Mouse (Mus musculus): Measurements from ENCODE around the gene Shld1. TPM values are rescaled to one million over a fixed set of nuclear protein-coding genes. Genes with fewer than 3 reads are reported as not detected.

The Shld1 gene
- polyA plus RNA-seq, 1 experiment from 2014 or later = 17.9 TPM

DNA sequence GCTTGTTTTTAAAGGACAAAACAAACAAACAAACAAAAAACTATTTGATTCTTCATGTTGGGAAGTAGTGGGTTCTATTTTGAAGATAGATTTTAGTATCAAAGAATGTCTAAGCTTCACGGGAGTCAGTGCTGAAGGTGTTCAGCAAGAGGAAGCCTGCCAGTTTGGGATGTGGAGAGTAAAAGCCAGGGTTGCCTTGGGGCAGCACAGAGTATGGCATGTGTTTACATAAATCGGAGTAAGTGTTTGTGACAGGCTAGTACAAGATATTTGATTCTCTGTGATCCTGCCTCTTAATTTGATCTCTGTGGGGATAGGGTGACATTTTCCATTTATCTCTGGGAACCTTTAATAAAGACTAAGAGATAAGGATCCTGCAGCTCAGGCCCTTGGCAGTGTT, 65.7 kb downstream of the Shld1 start:
- no peaks in the 10 kb centered on the region for H3K9me3 ChIP-seq (replicated peaks; ENCODE audit: control insufficient read depth, low read length)
- H3K36me3 ChIP-seq (replicated peaks; ENCODE audit: control insufficient read depth, insufficient read depth, low read depth, low read length) = no peaks in the 10 kb centered on the region
- H3K4me2 ChIP-seq (ENCODE audit: low read depth, low read length) = no peak overlapping the region
- WGBS = 78% methylated on average over 2 of the region's 2 CpGs
- no peak overlapping the region for H3K27ac ChIP-seq (replicated peaks; ENCODE audit: low read depth, low read length)
- no peak overlapping the region for H3K4me3 ChIP-seq (ENCODE audit: low read depth, low read length)
- no peak overlapping the region for H3K9ac ChIP-seq (replicated peaks; ENCODE audit: low read length)
- ATAC-seq (replicated peaks; ENCODE audit: insufficient number of reproducible peaks, low FRiP score, low TSS enrichment, low read depth) = no peak
- no peaks in the 10 kb centered on the region for H3K27me3 ChIP-seq (ENCODE audit: control insufficient read depth, insufficient read depth, low read length)
- no peaks in the 10 kb centered on the region for H3K4me1 ChIP-seq (ENCODE audit: control insufficient read depth, insufficient read depth, low read length)
- no peak for DNase-seq (ENCODE audit: low spot score)

DNA sequence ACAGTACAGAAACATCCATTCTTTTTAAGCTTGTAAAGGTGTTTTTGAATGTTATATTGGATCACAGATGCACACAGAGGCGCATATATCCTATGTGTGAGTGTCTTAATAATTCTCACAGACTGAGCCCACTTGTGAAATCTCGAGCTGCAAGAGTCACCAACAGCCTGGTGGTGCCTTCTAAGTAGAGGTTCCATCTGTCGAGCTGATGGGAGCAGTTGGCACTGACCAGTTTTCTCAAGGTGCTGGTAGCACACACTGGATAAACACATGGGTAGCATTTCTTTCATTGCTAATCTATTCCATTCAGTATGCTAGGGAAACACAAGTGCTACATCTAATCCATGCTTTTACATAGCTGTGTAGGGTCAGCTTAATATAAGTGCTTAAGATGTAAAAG, 66.4 kb downstream of the Shld1 start:
- Histone ChIP-seq H3K9ac (replicated peaks; ENCODE audit: low read length) (no peak overlapping the region), H3K4me3 (ENCODE audit: low read depth, low read length) (no peak overlapping the region), H3K27me3 (ENCODE audit: control insufficient read depth, insufficient read depth, low read length) (no peaks in the 10 kb centered on the region), H3K4me1 (ENCODE audit: control insufficient read depth, insufficient read depth, low read length) (no peaks in the 10 kb centered on the region), H3K27ac (replicated peaks; ENCODE audit: low read depth, low read length) (no peak overlapping the region), H3K9me3 (replicated peaks; ENCODE audit: control insufficient read depth, low read length) (no peaks in the 10 kb centered on the region), H3K36me3 (replicated peaks; ENCODE audit: control insufficient read depth, insufficient read depth, low read depth, low read length) (no peaks in the 10 kb centered on the region), H3K4me2 (ENCODE audit: low read depth, low read length) (no peak overlapping the region)
- no peak for ATAC-seq (replicated peaks; ENCODE audit: insufficient number of reproducible peaks, low FRiP score, low TSS enrichment, low read depth)
- no peak for DNase-seq (ENCODE audit: low spot score)
- whole genome bisulfite sequencing = 81% methylated on average over 3 of the region's 3 CpGs

GRCm38 (mm10) chr2:132757911-132758310, 71.2 kb downstream of the Shld1 start:
- H3K27ac ChIP-seq (replicated peaks; ENCODE audit: low read depth, low read length) = no peak overlapping the region
- no peaks in the 10 kb centered on the region for H3K27me3 ChIP-seq (ENCODE audit: control insufficient read depth, insufficient read depth, low read length)
- H3K36me3 ChIP-seq (replicated peaks; ENCODE audit: control insufficient read depth, insufficient read depth, low read depth, low read length) = no peaks in the 10 kb centered on the region
- H3K9me3 ChIP-seq (replicated peaks; ENCODE audit: control insufficient read depth, low read length) = no peaks in the 10 kb centered on the region
- H3K9ac ChIP-seq (replicated peaks; ENCODE audit: low read length) = no peak overlapping the region
- ATAC-seq (replicated peaks; ENCODE audit: insufficient number of reproducible peaks, low FRiP score, low TSS enrichment, low read depth) = no peak
- WGBS = 74% methylated on average over 5 of the region's 5 CpGs
- H3K4me2 ChIP-seq (ENCODE audit: low read depth, low read length) = no peak overlapping the region
- no peaks in the 10 kb centered on the region for H3K4me1 ChIP-seq (ENCODE audit: control insufficient read depth, insufficient read depth, low read length)
- no peak for DNase-seq (ENCODE audit: low spot score)
- no peak overlapping the region for H3K4me3 ChIP-seq (ENCODE audit: low read depth, low read length)

DNA sequence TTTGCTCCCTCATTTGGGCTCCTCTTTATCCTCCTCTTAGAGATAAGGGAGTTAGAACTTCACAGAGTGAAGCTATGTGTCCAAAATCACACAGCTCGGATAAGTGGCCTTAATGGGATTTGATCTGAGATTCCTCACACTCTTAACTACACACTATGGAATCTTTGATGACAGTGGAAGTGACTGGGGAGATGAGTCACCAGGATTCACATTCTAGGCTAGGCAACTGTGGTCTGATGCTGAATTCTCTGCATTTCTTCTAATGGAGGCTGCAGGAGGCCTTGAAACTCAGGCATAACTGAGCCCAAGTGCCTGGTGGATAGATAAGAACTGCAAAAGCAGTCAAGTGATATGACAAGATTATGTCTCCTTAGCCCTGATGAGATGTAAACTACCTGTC, 84.1 kb downstream of the Shld1 start:
- WGBS = 81% methylated on average over 1 of the region's 1 CpGs
- Histone ChIP-seq H3K9me3 (replicated peaks; ENCODE audit: control insufficient read depth, low read length) (no peaks in the 10 kb centered on the region), H3K4me1 (ENCODE audit: control insufficient read depth, insufficient read depth, low read length) (no peaks in the 10 kb centered on the region), H3K4me2 (ENCODE audit: low read depth, low read length) (no peak overlapping the region), H3K4me3 (ENCODE audit: low read depth, low read length) (no peak overlapping the region), H3K36me3 (replicated peaks; ENCODE audit: control insufficient read depth, insufficient read depth, low read depth, low read length) (no peaks in the 10 kb centered on the region), H3K27ac (replicated peaks; ENCODE audit: low read depth, low read length) (no peak overlapping the region), H3K27me3 (ENCODE audit: control insufficient read depth, insufficient read depth, low read length) (no peaks in the 10 kb centered on the region), H3K9ac (replicated peaks; ENCODE audit: low read length) (no peak overlapping the region)
- no peak for DNase-seq (ENCODE audit: low spot score)
- no peak for ATAC-seq (replicated peaks; ENCODE audit: insufficient number of reproducible peaks, low FRiP score, low TSS enrichment, low read depth)

DNA sequence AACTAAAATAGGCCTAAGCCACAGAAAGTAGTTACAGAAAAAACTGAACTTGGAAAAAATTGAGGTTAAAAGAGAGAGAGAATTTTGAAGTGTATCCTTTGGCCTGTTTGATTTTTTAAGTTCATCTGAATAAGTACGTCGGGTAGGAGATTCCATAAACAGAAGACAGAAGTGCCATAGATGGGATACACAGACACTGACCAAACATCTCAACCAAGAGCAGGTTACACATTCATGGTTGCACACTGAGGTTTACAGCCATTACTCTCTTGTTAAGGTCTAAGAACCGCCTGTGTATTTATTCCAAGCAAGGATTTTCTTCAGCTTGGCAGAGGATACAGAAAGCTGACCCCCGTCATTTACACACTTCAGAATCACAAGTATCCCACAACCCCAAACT, 94.2 kb downstream of the Shld1 start, which contains the start of gene Chgb:
TSS of gene Chgb (plus strand) at position 301 of the 400 bp plus-strand sequence.
- H3K4me1 ChIP-seq (ENCODE audit: control insufficient read depth, insufficient read depth, low read length) = no peaks in the 10 kb centered on the region
- H3K27me3 ChIP-seq (ENCODE audit: control insufficient read depth, insufficient read depth, low read length) = no peaks in the 10 kb centered on the region
- H3K36me3 ChIP-seq (replicated peaks; ENCODE audit: control insufficient read depth, insufficient read depth, low read depth, low read length) = no peaks in the 10 kb centered on the region
- WGBS = 6% methylated on average over 4 of the region's 4 CpGs
- peak within 1 kb of the TSS; percentile 39 for H3K4me3 ChIP-seq (ENCODE audit: low read depth, low read length)
- DNase-seq (ENCODE audit: low spot score) = no peak
- 0 out of 2 replicates have a peak within 1 kb of the TSS, but pooled peaks have one; percentile 2 for H3K27ac ChIP-seq (replicated peaks; ENCODE audit: low read depth, low read length)
- H3K4me2 ChIP-seq (ENCODE audit: low read depth, low read length) = peak within 1 kb of the TSS; percentile 86
- ATAC-seq (replicated peaks; ENCODE audit: insufficient number of reproducible peaks, low FRiP score, low TSS enrichment, low read depth) = no peak
- H3K9me3 ChIP-seq (replicated peaks; ENCODE audit: control insufficient read depth, low read length) = no peaks in the 10 kb centered on the region
- H3K9ac ChIP-seq (replicated peaks; ENCODE audit: low read length) = no peak within 1 kb of the TSS

DNA sequence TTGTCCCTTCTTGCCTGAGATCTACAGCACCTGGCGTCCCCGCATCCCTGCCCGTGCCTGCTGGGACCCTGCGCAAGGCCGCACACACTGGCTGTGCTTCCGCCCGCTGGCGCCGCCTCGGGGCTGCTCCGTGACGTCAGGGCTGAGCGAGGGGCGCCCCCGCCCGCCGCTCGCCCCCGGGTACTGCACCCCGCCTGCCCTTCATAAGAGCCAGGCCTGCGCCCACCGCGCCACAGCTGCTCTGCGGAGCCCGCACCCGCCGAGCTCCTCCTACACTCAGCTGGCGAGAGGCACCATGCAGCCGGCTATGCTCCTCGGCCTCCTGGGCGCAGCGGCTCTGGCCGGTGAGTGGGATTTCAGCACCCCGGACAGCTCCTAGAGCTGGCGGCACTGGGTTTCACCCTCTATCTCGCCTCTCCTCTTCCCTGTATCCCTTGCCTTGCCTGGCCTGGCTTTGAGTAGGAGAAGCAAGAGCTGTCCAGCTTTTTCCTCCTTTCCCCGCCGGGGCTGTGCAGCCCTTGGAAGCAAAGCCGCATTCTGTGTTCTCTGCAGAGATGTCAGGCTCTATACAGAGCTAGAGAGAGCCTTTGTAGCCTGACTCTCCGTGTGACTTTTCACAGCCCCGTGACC, 94.8 kb downstream of the Shld1 start:
- DNase-seq (ENCODE audit: low spot score) = peak; percentile 96
- Histone ChIP-seq H3K9ac (replicated peaks; ENCODE audit: low read length) (no peak overlapping the region), H3K27me3 (ENCODE audit: control insufficient read depth, insufficient read depth, low read length) (no peaks in the 10 kb centered on the region), H3K27ac (replicated peaks; ENCODE audit: low read depth, low read length) (0 out of 2 replicates have a peak overlapping the region, but pooled peaks have one; percentile 2), H3K9me3 (replicated peaks; ENCODE audit: control insufficient read depth, low read length) (no peaks in the 10 kb centered on the region), H3K4me2 (ENCODE audit: low read depth, low read length) (peak overlapping the region; percentile 86), H3K4me1 (ENCODE audit: control insufficient read depth, insufficient read depth, low read length) (no peaks in the 10 kb centered on the region), H3K4me3 (ENCODE audit: low read depth, low read length) (peak overlapping the region; percentile 39), H3K36me3 (replicated peaks; ENCODE audit: control insufficient read depth, insufficient read depth, low read depth, low read length) (no peaks in the 10 kb centered on the region)
- peak; percentile 100 for ATAC-seq (replicated peaks; ENCODE audit: insufficient number of reproducible peaks, low FRiP score, low TSS enrichment, low read depth)
- under 1% methylated on average over 39 of the region's 41 CpGs for WGBS

DNA sequence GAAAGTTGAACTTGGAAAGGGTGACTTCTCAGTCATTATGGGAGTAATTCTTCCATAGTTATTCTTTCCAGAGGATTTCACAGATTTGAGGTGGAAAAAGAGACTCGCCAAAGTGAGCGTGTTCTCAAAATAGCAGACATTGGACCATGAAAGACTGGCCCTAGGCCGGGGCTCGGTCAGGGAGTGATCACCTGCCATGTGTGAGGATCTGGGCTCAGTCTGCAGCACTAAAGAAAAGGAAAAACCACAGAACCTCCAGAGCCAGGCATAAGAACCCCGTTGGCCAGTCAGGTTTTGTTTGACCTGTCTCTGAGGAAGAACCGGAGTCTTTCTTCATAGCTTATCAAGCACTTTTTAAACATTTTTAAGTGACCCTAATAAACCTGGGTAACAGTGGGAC, 97.3 kb downstream of the Shld1 start:
- H3K27me3 ChIP-seq (ENCODE audit: control insufficient read depth, insufficient read depth, low read length) = no peaks in the 10 kb centered on the region
- 89% methylated on average over 6 of the region's 6 CpGs for WGBS
- H3K27ac ChIP-seq (replicated peaks; ENCODE audit: low read depth, low read length) = no peak overlapping the region
- ATAC-seq (replicated peaks; ENCODE audit: insufficient number of reproducible peaks, low FRiP score, low TSS enrichment, low read depth) = no peak
- H3K9me3 ChIP-seq (replicated peaks; ENCODE audit: control insufficient read depth, low read length) = no peaks in the 10 kb centered on the region
- no peaks in the 10 kb centered on the region for H3K36me3 ChIP-seq (replicated peaks; ENCODE audit: control insufficient read depth, insufficient read depth, low read depth, low read length)
- no peaks in the 10 kb centered on the region for H3K4me1 ChIP-seq (ENCODE audit: control insufficient read depth, insufficient read depth, low read length)
- H3K9ac ChIP-seq (replicated peaks; ENCODE audit: low read length) = no peak overlapping the region
- no peak overlapping the region for H3K4me2 ChIP-seq (ENCODE audit: low read depth, low read length)
- no peak for DNase-seq (ENCODE audit: low spot score)
- H3K4me3 ChIP-seq (ENCODE audit: low read depth, low read length) = no peak overlapping the region

GRCm38 (mm10) chr2:132793441-132794203, 106.9 kb downstream of the Shld1 start:
- Histone ChIP-seq H3K9ac (replicated peaks; ENCODE audit: low read length) (no peak overlapping the region), H3K4me3 (ENCODE audit: low read depth, low read length) (no peak overlapping the region), H3K27me3 (ENCODE audit: control insufficient read depth, insufficient read depth, low read length) (no peaks in the 10 kb centered on the region), H3K4me2 (ENCODE audit: low read depth, low read length) (no peak overlapping the region), H3K9me3 (replicated peaks; ENCODE audit: control insufficient read depth, low read length) (no peaks in the 10 kb centered on the region), H3K27ac (replicated peaks; ENCODE audit: low read depth, low read length) (no peak overlapping the region), H3K4me1 (ENCODE audit: control insufficient read depth, insufficient read depth, low read length) (no peaks in the 10 kb centered on the region), H3K36me3 (replicated peaks; ENCODE audit: control insufficient read depth, insufficient read depth, low read depth, low read length) (no peaks in the 10 kb centered on the region)
- ATAC-seq (replicated peaks; ENCODE audit: insufficient number of reproducible peaks, low FRiP score, low TSS enrichment, low read depth) = no peak
- 88% methylated on average over 19 of the region's 19 CpGs for WGBS
- DNase-seq (ENCODE audit: low spot score) = no peak
